Mouse (Mus musculus) thymus, postnatal 25 days (tissue): ENCODE measurements around the gene Ces2e.
"Not testable (repeated sequence)": the region's sequence is repeated elsewhere in the genome, so short reads cannot be mapped to it uniquely, and the experiment has no call there.

ENCODE experiments used
- DNase-seq: peaks from one replicate; pipeline ENCODE4 v3.0.0; 2022

Ces2e gene

DNA sequence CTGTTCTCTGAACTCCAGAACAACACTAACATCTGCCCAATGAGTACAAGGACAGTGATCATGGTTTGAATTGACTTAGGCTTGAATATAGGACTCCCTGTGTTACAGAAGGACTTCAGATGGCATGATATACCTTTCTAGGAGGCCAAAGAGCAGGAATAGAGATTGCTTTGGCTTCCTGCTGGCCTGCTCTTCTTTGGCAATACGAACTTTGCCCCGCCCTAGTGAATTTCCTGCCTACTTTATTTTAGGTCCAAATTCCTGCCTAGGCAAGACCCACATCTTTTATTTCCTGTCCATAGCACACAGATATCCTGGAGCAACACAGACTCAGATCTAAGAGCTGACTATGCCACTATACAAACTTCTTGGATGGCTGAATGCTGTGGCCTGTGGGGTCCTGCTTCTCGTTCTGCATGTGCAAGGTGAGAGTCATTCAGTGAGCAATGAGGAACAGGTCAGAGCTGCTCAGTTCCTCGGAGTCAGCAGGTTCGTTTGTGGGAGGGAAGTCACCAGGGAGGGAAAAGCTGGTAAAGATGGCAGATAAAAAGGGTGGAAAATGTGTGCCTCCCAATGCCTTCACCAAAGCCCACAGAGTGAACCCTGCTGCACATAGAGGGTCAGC is at the start of gene Ces2e:
TSS of gene Ces2e (plus strand) at position 289 of the 625 bp plus-strand sequence.
- no peak for DNase-seq

DNA sequence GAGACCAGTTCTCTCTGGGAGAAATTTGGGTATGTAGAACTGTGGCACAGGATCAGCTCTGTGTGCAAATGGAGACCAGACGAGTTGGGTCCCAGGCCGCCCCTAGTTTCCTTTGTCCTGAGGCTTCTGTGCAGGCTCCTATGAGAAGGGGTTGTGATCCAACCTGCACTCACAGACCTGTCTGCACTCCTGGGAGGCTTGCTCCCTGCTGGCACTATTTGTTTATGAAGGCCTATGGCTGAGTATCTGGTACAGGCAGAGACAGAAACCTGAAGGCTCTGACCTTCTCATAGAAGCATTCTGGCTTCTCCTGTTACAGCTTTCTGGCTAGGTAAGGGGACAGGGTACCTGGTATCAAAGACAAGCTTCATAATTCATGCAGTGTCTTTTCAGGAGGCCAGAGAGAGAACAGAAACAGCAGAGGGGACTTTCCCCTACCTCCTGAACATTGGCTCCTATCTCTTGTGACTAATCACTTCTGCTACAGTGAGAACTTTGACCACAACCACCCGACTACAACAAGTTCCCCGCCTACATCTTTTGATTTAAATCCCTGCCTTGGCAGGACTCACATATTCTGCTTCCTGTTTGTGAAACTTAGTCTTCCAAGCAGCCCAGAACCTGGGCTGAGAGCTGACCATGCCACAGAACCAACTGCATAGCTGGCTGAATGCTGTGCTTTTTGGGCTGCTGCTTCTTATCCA is 39.7 kb upstream of the Ces2e start:
- DNase-seq: not testable (repeated sequence)

DNA sequence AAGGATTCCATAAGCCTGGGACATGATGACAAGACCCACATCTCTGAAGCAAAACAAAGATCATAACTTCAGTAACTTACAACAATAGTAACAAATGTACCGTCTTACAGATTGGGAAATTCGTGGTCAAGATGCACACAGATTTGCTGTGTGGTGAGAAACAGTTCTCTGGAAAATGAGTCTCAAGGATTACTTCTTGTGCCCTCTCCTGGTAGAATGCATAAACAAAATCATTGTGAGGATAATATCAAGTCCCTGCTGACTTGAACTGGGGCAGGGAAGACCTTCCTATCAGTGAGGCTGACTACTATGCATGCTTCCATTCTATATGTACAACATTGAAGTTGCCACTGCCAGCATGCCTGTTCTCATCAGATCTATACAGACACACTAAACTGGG is 24.3 kb upstream of the Ces2e start:
- DNase-seq: no peak

DNA sequence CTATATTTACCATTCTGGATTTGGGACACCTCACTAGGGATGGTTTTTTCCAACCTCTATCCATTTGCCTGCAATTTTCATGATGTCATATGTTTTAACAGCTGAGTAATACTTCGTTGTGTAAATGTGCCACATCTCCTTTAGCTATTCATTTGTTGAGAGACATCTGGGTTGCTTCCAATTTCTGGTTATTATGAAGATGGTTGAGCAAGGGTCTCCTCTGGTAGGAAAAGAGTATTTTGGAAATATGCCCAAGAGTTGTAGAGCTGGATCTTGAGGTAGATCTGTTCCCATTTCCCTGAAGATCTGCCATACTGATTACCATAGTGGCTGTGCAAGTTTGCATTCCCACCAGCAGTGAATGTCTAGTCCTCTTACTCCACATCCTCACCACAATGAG is 18.9 kb upstream of the Ces2e start:
- DNase-seq: no peak

DNA sequence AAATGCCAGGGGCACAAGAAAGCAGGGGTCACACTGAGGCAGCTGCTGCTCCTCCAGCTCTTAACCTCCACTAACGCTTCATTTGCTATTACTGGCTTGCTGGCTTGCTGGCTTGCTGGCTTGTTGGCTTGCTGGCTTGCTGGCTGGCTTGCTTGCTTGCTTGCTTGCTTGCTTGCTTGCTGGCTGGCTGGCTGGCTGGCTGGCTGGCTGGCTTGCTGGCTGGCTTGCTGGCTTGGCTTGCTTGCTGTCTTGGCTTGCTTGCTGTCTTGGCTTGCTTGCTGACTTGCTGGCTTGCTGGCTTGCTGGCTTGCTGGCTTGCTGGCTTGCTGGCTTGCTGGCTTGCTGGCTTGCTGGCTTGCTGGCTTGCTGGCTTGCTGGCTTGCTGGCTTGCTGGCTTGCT is 17.0 kb upstream of the Ces2e start:
- DNase-seq: not testable (repeated sequence)

DNA sequence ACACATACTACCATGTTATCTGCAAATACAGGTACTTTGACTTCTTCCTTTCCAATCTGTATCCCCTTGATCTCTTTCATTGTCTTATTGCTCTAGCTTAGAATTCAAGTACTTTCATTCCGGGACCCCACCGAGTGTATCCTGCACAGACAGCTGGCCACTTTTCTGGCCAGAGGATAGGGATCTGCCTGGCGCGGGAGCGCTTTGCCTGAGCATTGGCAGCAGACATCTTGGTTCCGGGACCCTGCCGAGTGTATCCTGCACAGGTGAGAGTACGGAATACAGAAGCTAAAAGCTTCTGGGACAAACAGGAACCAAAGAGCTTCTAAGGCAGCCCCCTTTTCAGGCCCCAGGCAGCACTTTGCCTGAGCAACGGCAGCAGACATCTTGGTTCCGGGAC is 16.4 kb upstream of the Ces2e start:
- not testable (repeated sequence) for DNase-seq

DNA sequence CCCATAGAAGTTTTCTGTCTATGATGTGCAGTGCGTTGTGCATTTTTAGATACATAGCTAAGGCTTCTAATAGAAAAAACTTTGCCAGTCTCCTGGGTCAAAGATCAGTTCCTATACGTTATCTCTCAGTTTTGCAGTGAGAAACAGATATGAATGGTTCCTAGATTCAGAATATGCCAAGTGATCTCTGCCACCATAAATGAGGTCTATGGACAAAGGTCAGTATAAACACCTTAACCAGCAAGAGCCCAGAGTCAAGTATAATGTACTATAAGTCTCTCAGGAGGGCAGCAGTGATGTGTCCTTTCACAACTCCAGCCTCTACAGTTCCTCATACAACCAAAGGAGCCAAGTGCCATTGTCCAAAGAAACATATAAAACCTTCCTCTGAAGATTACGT is 1.2 kb downstream of the Ces2e start:
- DNase-seq: no peak

DNA sequence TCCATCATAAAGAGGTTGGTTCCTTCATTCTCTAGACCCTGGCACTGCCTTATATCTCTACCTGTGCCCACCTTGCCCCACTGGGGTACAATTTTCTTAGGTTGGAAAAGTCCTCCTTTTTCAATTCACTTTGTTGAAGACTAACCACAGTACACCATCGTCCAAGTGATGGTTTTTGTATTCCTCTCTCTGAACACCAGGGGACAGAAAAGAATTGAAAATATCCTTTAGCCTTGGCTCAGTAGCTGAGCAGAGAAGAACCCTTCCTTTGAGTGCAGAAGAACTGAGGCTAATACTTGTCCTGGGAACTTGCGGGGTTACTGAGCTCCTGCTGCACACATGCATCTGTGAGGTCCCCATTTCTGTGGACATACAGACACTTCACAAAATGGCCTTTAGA is 18.6 kb downstream of the Ces2e start:
- no peak for DNase-seq

DNA sequence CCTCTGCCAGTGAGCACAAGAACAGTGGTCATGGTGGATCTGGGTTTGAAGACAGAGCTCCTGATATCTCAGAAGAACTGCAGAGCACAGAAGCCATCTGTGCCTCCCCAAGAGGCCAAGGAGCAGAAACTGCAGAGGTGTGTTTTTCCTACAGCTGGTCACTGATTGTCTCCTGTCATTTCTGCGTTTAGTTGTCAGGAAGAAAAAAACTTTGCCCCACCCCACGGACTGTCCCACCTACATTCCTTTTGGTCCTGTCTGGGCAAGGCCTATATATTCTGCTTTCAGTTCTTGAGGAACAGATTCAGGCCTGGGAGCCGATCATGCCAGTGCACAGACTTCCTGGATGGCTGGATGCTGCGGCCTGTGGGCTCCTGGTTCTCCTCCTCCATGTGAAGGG is 21.0 kb downstream of the Ces2e start, which contains the start of gene Ces2f:
TSS of gene Ces2f (plus strand) at position 301 of the 400 bp plus-strand sequence.
- no peak for DNase-seq

DNA sequence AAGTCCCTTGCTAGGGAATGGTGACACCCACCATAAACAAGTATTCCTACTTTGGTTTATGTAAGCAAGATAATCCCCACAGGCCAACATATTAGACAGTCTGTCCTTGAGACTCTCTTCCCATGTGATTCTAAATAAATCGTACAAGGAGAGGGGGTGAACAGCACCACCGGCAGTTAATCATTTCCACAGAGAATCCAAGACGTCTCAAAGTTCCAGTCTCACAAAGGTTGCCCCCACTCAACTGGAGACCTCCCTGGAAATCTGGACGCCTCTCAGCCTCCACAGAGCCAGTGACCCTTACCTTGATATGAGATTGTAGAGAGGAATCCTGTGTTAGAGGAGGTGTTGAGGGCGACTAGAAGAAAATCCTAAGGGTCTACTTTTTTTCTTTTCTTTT is 23.0 kb downstream of the Ces2e start:
- DNase-seq: no peak

DNA sequence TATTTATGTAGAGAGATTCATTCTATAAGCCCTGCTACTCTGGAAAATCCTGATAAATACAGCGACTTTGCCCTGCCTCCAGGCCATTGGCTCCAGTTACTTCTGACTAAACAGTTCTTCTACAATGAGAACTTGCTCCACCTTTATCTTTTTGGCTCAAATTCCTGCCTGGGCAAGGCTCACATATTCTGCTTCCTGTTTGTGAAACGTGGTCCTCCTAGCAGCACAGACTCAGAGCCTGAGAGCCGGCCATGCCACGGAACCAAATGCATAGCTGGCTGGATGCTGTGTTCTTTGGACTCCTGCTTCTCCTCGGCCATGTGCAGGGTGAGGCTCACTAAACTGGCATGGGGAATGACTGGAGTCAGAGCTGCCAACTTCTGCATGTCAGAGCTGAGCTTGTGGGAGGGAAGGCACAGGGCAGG is 35.5 kb downstream of the Ces2e start, which contains the start of gene Ces2g:
TSS of gene Ces2g (plus strand) at position 182 of the 425 bp plus-strand sequence.
- no peak for DNase-seq

DNA sequence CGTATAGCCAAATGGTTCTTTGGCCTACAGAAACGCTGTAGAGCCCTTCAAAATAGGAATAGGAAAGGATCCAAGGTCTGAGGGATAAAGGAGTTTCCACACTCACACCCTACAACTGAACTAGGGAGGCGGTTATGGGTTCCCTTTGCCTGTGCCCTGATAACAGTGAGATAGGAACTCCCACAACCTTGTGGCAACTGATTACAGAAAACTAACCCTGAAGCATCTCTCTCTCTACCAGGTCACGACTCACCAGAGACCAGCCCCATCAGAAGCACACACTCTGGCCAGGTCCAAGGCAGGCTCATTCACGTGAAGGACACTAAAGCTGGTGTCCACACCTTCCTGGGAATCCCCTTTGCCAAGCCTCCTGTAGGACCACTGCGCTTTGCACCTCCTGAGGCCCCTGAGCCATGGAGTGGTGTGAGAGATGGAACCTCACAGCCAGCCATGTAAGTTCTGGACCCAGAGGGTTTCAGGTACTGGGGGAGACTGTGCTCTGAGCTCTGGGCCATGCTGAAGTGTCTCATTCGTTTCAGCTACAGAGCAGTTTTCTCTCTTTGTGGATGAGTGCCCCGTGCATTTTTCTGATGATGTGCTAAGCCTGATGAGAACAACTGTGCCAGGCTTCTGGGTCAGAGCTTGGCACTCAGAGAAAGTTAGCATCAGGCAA is 36.3 kb downstream of the Ces2e start:
- no peak for DNase-seq

DNA sequence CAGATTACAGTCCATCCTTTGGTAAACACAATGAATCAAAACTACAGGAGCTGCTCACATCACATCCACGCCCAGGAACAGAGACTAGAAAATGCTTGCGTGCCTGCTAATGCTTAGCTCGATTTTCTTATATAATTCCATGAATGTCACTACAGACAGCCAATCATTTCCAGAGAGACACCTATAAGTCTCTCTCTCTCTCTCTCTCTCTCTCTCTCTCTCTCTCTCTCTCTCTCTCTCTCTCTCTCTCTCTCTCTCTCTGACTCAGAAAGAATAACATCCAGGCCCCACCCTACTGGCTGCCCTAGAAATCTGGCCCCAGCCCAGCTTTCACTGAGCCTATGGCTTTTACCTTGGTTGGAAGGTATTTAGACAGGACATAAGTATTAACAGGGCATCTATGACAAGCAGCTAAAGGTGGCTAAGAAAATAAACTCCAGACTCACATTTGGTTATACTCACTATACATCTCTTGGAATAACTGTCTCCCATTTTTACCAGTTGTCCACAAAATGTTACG is 37.4 kb downstream of the Ces2e start:
- no peak for DNase-seq

DNA sequence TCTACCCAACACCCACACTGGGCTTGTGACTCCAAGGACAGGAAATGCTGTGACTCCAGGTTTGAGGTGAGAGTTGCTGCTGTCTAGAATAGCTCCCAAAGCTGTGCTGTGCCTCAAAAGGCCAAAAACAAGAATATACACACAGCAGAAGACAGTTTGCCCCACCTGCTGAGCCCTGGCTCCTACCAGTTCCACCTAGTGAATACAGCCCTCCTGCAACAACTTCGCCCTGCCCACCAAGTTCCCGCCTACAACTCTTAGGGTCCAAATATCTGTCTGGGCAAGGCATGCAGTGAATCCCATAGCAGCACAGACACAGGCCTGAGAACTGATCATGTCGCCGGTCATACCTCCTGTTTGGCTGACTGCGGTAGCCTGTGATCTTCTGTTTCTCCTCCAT is 58.1 kb downstream of the Ces2e start:
- no peak for DNase-seq
